Mouse (Mus musculus) cortical plate, adult 2 months (tissue): ENCODE measurements around the gene Cask.

Experiments used
- CTCF ChIP-seq: fragments of 200-500 bp; IDR thresholded peaks from 2 replicates; pipeline ENCODE4 v1.5.1; 2011; ENCODE audit warnings: mild to moderate bottlenecking, control low read depth, low read length; ENCODE audit not compliant: insufficient read depth; ENCODE audit errors: extremely low read depth
- POLR2A ChIP-seq: fragments of 200-500 bp; IDR thresholded peaks from 2 replicates; pipeline ENCODE4 v1.6.1; 2011; ENCODE audit warnings: mild to moderate bottlenecking, low read length, control low read depth; ENCODE audit not compliant: insufficient read depth; ENCODE audit errors: extremely low read depth

- TF ChIP-seq CTCF: no peak
- TF ChIP-seq POLR2A: no peak
Observed at GRCm38 (mm10) chrX:13889976-13890375, 38.8 kb upstream of the Cask start.
